Mouse (Mus musculus): Measurements from ENCODE around the gene Scnn1a. TPM values are rescaled to one million over a fixed set of nuclear protein-coding genes. Genes with fewer than 3 reads are reported as not detected.

The Scnn1a gene
- polyA plus RNA-seq, 1 experiment, result 5.6 TPM

DNA sequence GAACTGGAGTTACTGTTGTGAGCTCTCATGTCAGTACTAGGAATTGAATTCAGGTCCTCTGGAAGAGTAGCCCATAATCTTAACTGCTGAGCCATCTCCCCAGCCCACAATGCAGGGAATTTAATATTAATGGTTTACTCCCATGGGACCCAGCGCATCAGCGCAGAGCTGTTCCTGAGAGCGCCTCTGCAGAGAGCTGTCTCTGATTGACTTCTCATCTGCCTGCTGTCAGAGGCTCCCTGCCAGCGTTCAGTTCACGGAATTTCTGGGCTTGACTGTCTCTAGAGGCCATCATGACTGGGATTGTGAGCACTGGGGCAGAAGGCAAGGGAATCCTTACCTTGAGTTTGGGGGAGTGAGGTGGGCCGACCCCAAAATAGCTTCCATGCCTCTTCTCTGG is 56.6 kb downstream of the Scnn1a start:
- WGBS, result 84% methylated on average over 6 of the region's 6 CpGs

GRCm38 (mm10) chr6:125377582-125378451 is 57.4 kb downstream of the Scnn1a start:
- no peaks in the 10 kb centered on the region; the same call in 1 of the 2 replicates for H3K4me1 ChIP-seq (ENCODE audit: control insufficient read depth, insufficient read depth, low read length)
- no peak overlapping the region for H3K27ac ChIP-seq (ENCODE audit: control insufficient read depth, insufficient read depth, low read depth, low read length, poor library complexity)
- H3K4me3 ChIP-seq (replicated peaks; ENCODE audit: control insufficient read depth, low read depth, low read length), result no peak overlapping the region
- TF ChIP-seq CTCF (IDR thresholded peaks at IDR 0.05; ENCODE audit: control insufficient read depth, insufficient read depth, low read length), result no peak
- no peak for TF ChIP-seq POLR2A (IDR thresholded peaks at IDR 0.05; ENCODE audit: borderline replicate concordance, control insufficient read depth, low read depth, low read length)
- WGBS, result 51% methylated on average over 16 of the region's 16 CpGs

More for the DNA sequence above, 56.6 kb downstream of the Scnn1a start:
- H3K4me3 ChIP-seq (replicated peaks; ENCODE audit: control insufficient read depth, low read depth, low read length), result no peak overlapping the region
- no peaks in the 10 kb centered on the region; the same call in 1 of the 2 replicates for H3K4me1 ChIP-seq (ENCODE audit: control insufficient read depth, insufficient read depth, low read length)
- TF ChIP-seq POLR2A (IDR thresholded peaks at IDR 0.05; ENCODE audit: borderline replicate concordance, control insufficient read depth, low read depth, low read length) (no peak), CTCF (IDR thresholded peaks at IDR 0.05; ENCODE audit: control insufficient read depth, insufficient read depth, low read length) (no peak)
- no peak overlapping the region for H3K27ac ChIP-seq (ENCODE audit: control insufficient read depth, insufficient read depth, low read depth, low read length, poor library complexity)

GRCm38 (mm10) chr6:125378621-125379020 is 58.2 kb downstream of the Scnn1a start:
- 61% methylated on average over 6 of the region's 6 CpGs for WGBS
- TF ChIP-seq CTCF (IDR thresholded peaks at IDR 0.05; ENCODE audit: control insufficient read depth, insufficient read depth, low read length), result no peak
- no peak for TF ChIP-seq POLR2A (IDR thresholded peaks at IDR 0.05; ENCODE audit: borderline replicate concordance, control insufficient read depth, low read depth, low read length)
- no peak overlapping the region for H3K4me3 ChIP-seq (replicated peaks; ENCODE audit: control insufficient read depth, low read depth, low read length)
- no peak overlapping the region for H3K27ac ChIP-seq (ENCODE audit: control insufficient read depth, insufficient read depth, low read depth, low read length, poor library complexity)
- no peaks in the 10 kb centered on the region; the same call in 1 of the 2 replicates for H3K4me1 ChIP-seq (ENCODE audit: control insufficient read depth, insufficient read depth, low read length)

DNA sequence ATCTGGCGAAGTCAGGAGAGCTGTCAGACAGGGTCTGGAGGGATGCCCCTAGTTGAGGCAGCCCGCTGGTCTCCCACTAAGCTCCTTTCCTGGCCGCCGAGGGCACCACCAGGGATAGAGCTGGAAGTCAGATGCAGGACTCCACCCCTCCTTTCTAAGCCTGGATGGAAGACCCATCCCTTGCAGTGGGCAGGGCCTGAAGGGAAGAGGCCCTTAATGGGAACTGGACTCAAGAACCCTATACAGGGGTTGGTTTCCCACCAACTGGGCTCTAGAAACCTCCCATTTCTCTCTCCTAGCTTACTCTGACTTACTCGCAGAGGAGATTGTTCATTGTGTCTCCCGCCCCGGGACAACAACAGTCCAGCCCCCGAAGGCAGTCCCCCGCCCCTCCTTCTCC is 59.3 kb downstream of the Scnn1a start:
- Histone ChIP-seq H3K4me3 (replicated peaks; ENCODE audit: control insufficient read depth, low read depth, low read length) (no peak overlapping the region), H3K4me1 (ENCODE audit: control insufficient read depth, insufficient read depth, low read length) (no peaks in the 10 kb centered on the region; the same call in 1 of the 2 replicates), H3K27ac (ENCODE audit: control insufficient read depth, insufficient read depth, low read depth, low read length, poor library complexity) (no peak overlapping the region)
- TF ChIP-seq CTCF (IDR thresholded peaks at IDR 0.05; ENCODE audit: control insufficient read depth, insufficient read depth, low read length), result no peak
- TF ChIP-seq POLR2A (IDR thresholded peaks at IDR 0.05; ENCODE audit: borderline replicate concordance, control insufficient read depth, low read depth, low read length), result no peak
- WGBS, result 34% methylated on average over 9 of the region's 9 CpGs

DNA sequence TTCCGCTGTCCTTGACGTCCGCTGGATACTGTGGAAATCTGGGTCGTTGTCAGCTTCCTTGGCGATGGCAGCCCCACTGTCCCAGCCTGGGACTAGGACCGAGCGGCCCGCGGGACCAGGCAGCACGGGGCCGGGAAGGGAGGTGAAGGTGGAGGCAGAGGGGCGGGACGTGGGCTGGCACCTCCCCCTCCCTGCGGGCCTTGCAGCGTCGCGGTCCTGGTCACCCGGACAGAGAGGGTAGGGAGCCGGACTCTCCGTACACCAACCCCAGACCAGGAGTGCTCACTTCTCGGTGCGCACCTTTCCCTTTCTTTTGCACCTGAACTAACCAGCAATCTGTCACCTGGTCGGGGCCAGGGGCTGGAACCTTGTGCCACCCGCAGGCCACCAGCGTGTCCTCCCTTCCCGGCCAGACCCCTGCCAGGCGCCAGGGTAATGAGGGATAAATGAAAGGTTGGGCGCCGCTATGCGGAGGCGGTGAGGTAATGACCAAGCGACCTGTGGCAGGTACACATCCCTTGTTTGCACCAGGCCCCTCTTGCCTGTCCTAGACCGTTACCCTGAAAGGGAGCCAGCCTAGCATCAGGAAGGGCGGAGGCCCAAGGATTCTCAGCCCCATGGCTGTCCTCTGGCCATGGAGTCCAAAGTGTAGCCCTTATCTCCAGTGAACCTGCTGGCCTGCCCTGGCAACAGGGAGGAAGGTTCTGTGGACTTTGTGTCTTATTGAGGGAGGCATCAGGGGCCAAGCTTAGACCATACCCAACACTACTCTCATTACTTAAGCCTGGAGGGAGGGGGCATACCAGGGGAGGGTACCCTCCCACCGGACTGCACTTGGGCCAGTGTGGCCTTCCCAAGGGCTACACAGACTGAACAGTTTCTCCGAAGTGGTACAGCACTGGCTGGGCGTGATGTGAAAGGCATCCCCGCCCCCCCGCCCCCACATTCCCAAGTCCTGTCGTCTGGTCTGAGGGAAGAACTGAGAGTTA is 60.2 kb downstream of the Scnn1a start, which contains the start of gene Plekhg6:
Plekhg6 (minus strand) TSS at position 422 of the 989 bp plus-strand sequence.
- Histone ChIP-seq H3K4me1 (ENCODE audit: control insufficient read depth, insufficient read depth, low read length) (no peaks in the 10 kb centered on the region; the same call in 1 of the 2 replicates), H3K4me3 (replicated peaks; ENCODE audit: control insufficient read depth, low read depth, low read length) (no peak within 1 kb of the TSS), H3K27ac (ENCODE audit: control insufficient read depth, insufficient read depth, low read depth, low read length, poor library complexity) (no peak within 1 kb of the TSS)
- WGBS, result 20% methylated on average over 40 of the region's 40 CpGs
- TF ChIP-seq CTCF (IDR thresholded peaks at IDR 0.05; ENCODE audit: control insufficient read depth, insufficient read depth, low read length) (no peak), POLR2A (IDR thresholded peaks at IDR 0.05; ENCODE audit: borderline replicate concordance, control insufficient read depth, low read depth, low read length) (no peak)

GRCm38 (mm10) chr6:125382024-125382423 is 61.6 kb downstream of the Scnn1a start:
- TF ChIP-seq POLR2A (IDR thresholded peaks at IDR 0.05; ENCODE audit: borderline replicate concordance, control insufficient read depth, low read depth, low read length) (no peak), CTCF (IDR thresholded peaks at IDR 0.05; ENCODE audit: control insufficient read depth, insufficient read depth, low read length) (no peak)
- no peak overlapping the region for H3K4me3 ChIP-seq (replicated peaks; ENCODE audit: control insufficient read depth, low read depth, low read length)
- WGBS, result 79% methylated on average over 2 of the region's 2 CpGs
- H3K4me1 ChIP-seq (ENCODE audit: control insufficient read depth, insufficient read depth, low read length), result no peaks in the 10 kb centered on the region; the same call in 1 of the 2 replicates
- no peak overlapping the region; the same call in 1 of the 2 replicates for H3K27ac ChIP-seq (ENCODE audit: control insufficient read depth, insufficient read depth, low read depth, low read length, poor library complexity)

DNA sequence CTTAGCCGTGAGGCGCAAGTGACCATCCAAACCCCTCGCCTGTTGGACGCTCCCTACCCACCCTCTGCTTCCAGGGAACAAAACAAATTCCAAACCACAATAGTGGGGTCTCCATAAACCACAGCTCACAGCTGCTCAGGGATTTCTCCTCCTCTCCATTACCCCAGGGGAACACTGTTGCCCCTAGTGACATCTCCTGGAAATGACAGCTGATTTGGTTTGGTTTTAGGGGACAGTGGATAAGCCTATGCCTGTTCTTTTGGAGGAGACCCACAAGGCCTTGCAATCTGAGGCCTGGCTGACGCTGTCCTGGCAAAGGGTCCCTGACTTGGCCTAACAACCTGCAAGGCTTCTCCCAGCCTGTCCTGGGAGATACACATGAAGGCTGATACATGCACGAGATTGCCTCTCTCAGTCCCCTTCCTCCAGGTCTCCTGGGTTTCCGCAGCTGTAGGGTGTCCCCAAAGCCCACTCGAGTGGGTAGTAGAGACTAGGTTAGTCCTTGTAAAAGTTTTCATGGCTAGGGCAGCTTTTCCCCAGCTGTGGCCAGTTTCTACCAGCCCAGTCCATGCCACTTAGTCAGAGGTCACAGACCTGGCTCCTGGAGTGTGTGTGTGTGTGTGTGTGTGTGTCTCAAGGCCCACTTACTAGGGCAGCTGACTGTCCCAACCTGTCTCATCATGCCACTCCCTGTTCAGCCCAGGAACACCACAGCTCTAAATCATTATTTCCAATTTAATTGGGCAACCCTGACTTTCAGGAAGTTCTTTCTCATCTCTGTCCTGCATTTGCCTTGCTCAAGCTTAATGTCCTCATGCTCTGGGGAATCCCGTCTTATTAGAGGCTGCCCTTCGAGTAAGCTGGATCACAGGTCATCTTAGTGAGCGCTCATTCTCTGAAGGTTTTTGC is 64.9 kb downstream of the Scnn1a start:
- H3K4me3 ChIP-seq (replicated peaks; ENCODE audit: control insufficient read depth, low read depth, low read length), result no peak overlapping the region
- H3K27ac ChIP-seq (ENCODE audit: control insufficient read depth, insufficient read depth, low read depth, low read length, poor library complexity), result no peak overlapping the region
- 67% methylated on average over 11 of the region's 11 CpGs for WGBS
- H3K4me1 ChIP-seq (ENCODE audit: control insufficient read depth, insufficient read depth, low read length), result no peaks in the 10 kb centered on the region
- no peak for TF ChIP-seq CTCF (IDR thresholded peaks at IDR 0.05; ENCODE audit: control insufficient read depth, insufficient read depth, low read length)
- TF ChIP-seq POLR2A (IDR thresholded peaks at IDR 0.05; ENCODE audit: borderline replicate concordance, control insufficient read depth, low read depth, low read length), result no peak

All from bone marrow, adult 2 months (tissue).